In genomic region chr2:65993371-65993770, GRCm38 (mm10) we compare ENCODE assay signal across 11 mouse cellular contexts.
DNase-seq lines count a peak whose midpoint lies in the region; ATAC-seq lines count a peak whose summit lies in the region.
"Had no signal": no experiment of that assay in that cellular context is flagged by ENCODE, and none has a peak within 500 bp of the region (broad histone marks: within the 10 kb centered on the region; RNA-seq: fewer than 3 reads in every experiment).

No protein-coding gene starts in this region.

- no peaks in the 10 kb centered on the region for H3K36me3 ChIP-seq in hindbrain, embryonic 15.5 days
- no peaks in the 10 kb centered on the region for H3K36me3 ChIP-seq in midbrain, embryonic 12.5 days
- no peaks in the 10 kb centered on the region for H3K36me3 ChIP-seq in heart, embryonic 11.5 days (ENCODE audit: control insufficient read depth, insufficient read depth, low read length)

- H3K9me3 ChIP-seq in hindbrain, embryonic 15.5 days, result no peaks in the 10 kb centered on the region
- H3K9me3 ChIP-seq in midbrain, embryonic 12.5 days, result no peaks in the 10 kb centered on the region
- no peaks in the 10 kb centered on the region for H3K9me3 ChIP-seq in heart, embryonic 11.5 days (replicated peaks; ENCODE audit: control insufficient read depth, low read length)

- 11% methylated on average over 14 of the region's 14 CpGs for WGBS in hindbrain, embryonic 15.5 days
- WGBS in midbrain, embryonic 12.5 days, result 50% methylated on average over 14 of the region's 14 CpGs
- 69% methylated on average over 14 of the region's 14 CpGs for WGBS in heart, embryonic 11.5 days (ENCODE audit: insufficient replicate concordance)

- peaks cover 50% of the 10 kb centered on the region for H3K4me1 ChIP-seq in hindbrain, embryonic 15.5 days (replicated peaks)
- H3K4me1 ChIP-seq in midbrain, embryonic 12.5 days, result peaks cover 38% of the 10 kb centered on the region
- no peaks in the 10 kb centered on the region; the same call in 1 of the 2 replicates for H3K4me1 ChIP-seq in heart, embryonic 11.5 days (ENCODE audit: control insufficient read depth, insufficient read depth, low read length)

- peak overlapping the region; percentile 4; the same call in 1 of the 2 replicates for H3K4me3 ChIP-seq in hindbrain, embryonic 15.5 days
- H3K4me3 ChIP-seq in midbrain, embryonic 12.5 days, result no peak overlapping the region
- H3K4me3 ChIP-seq in heart, embryonic 11.5 days (ENCODE audit: low read depth, low read length), result no peak overlapping the region

- no peaks in the 10 kb centered on the region for H3K27me3 ChIP-seq in hindbrain, embryonic 15.5 days
- no peaks in the 10 kb centered on the region for H3K27me3 ChIP-seq in midbrain, embryonic 12.5 days
- H3K27me3 ChIP-seq in heart, embryonic 11.5 days (ENCODE audit: control insufficient read depth, insufficient read depth, low read length), result peaks cover 36% of the 10 kb centered on the region
- H3K27me3 ChIP-seq: CH12.LX had no signal

- no peak overlapping the region for H3K9ac ChIP-seq in hindbrain, embryonic 15.5 days
- H3K9ac ChIP-seq in midbrain, embryonic 12.5 days (replicated peaks), result no peak overlapping the region
- no peak overlapping the region for H3K9ac ChIP-seq in heart, embryonic 11.5 days (ENCODE audit: low read depth, low read length)

- peak; percentile 9 for DNase-seq in gastrocnemius, postnatal 10 days
- DNase-seq in gastrocnemius, postnatal 25 days, result no peak
- peak; percentile 75 for DNase-seq in embryo, embryonic 11 days
- DNase-seq in heart, postnatal 25 days (ENCODE audit: low spot score), result no peak
- no peak for DNase-seq in heart, postnatal 10 days
- DNase-seq: heart, postnatal 14 days had no signal

- peak overlapping the region; percentile 46 for H3K4me2 ChIP-seq in hindbrain, embryonic 15.5 days
- H3K4me2 ChIP-seq in midbrain, embryonic 12.5 days (replicated peaks), result 0 out of 2 replicates have a peak overlapping the region, but pooled peaks have one; percentile 5
- no peak overlapping the region for H3K4me2 ChIP-seq in heart, embryonic 11.5 days

- peak overlapping the region; percentile 78 for H3K27ac ChIP-seq in hindbrain, embryonic 15.5 days (replicated peaks)
- peak overlapping the region; percentile 84 for H3K27ac ChIP-seq in midbrain, embryonic 12.5 days (replicated peaks)
- no peak overlapping the region for H3K27ac ChIP-seq in heart, embryonic 11.5 days (ENCODE audit: low read depth, low read length)
- H3K27ac ChIP-seq: macrophage had no signal

- peak; percentile 49 for ATAC-seq in hindbrain, embryonic 15.5 days (ENCODE audit: low FRiP score, low read depth)
- no peak for ATAC-seq in midbrain, embryonic 12.5 days (ENCODE audit: low FRiP score, low read depth)
- ATAC-seq in heart, embryonic 11.5 days (replicated peaks; ENCODE audit: insufficient number of reproducible peaks, low FRiP score, low TSS enrichment), result no peak

- intact Hi-C loops in heart, postnatal 25 days (cut with DNase I), result no loop called here
- intact Hi-C loops in heart, postnatal 10 days (cut with DNase I), result no loop called here

Comparison
In these comparisons a context has a peak if more than half of its experiments do, and no peak if none do; other contexts are left out.
1. DNase-seq: peak in gastrocnemius, postnatal 10 days (single experiment) and embryo, embryonic 11 days (single experiment); none in gastrocnemius, postnatal 25 days (single experiment), heart, postnatal 25 days (single experiment) and heart, postnatal 10 days (0 of 2).